Mouse (Mus musculus): Measurements from ENCODE around the gene Setd3.
"Not testable (repeated sequence)": the region's sequence is repeated elsewhere in the genome, so short reads cannot be mapped to it uniquely, and the experiment has no call there.

Setd3 gene

DNA sequence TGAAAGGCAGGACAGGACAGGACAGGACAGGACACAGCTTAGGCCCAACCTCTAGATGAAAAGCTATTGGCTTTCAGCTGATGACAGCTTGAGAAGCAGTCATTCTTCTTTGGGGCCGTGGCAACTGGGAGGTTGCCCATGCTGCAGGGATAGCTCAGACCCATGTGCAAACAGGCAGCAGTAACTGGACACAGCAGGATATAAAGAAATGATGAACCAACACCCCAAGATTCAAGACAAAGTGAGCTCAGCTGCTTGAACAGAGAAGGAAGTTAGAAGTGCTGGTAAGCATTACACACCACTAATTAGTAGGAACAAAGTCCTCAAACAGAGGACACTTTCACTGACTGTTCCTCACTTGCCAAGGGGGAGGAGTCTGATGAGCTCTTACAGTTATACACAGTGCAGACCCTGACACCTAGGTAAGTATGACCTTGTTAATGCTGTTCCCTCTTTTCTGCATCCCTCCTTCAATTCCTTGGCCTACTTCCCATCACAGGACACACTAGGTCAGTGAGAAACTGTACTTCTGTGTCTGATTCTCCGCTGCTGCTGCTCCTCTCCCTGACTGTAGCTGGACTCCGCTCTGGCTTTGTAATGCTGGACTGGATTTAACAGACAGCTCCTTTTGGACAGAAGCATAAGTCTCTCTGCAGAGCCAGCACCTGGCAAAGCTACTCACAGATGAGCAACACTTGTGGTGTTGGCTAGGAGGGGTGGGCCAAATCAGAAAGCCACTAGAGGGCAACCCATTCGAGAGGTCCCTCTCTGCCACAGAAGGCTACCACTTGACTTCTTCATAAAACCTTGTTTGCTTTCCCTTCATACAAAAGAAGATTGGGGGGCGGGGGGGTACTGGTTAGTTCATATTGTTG lies 35.3 kb downstream of the Setd3 start:
- no peak for DNase-seq (ENCODE audit: low read depth)

DNA sequence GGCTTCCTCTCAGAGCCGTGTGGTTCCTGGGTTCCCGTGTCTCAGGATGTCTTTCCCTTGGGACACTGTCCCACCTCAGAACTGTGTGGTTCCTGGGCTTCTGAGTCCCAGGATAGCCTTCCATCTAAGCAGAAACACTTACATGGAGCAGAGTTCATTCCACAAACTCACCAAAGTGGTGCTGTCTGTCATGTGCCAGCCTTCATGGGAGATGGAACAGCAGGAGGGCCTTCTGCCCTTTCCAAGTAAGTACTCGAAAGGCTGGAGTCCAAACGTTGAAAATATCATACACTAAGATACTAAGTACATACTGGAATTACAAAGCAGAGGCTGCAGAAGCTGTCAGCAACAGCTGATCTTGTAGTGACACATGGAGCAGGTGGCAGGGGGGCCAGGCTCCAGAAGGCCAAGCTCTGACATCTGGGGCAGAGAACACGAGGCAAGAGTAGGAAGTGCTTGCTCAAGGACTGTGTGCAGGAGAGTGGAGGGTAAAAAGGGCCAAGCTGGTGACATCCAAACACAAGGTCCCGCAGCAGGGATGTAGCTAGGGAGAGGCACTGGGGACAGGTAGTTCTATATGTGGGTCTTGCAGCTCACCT lies 43.4 kb downstream of the Setd3 start:
- DNase-seq (ENCODE audit: low read depth) = no peak

DNA sequence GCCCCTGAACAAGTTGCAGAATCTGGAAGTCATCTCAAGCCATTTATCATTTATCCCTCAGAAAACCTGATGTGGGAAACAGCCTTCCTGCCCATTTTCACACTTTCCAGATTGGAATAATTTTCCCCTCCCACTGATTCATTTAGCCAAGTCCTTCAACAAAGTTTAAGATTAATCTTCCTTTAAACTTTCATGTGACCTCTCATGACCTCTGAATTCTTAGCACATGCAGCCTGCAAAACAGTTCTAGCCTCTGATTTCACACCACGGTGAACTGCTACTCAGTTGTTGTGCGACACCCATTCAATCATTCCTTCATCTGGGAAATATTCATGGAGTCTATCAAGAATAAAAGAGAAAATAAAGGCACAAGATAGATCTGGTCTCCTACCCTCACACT lies 45.9 kb downstream of the Setd3 start:
- DNase-seq (ENCODE audit: low read depth) = no peak

DNA sequence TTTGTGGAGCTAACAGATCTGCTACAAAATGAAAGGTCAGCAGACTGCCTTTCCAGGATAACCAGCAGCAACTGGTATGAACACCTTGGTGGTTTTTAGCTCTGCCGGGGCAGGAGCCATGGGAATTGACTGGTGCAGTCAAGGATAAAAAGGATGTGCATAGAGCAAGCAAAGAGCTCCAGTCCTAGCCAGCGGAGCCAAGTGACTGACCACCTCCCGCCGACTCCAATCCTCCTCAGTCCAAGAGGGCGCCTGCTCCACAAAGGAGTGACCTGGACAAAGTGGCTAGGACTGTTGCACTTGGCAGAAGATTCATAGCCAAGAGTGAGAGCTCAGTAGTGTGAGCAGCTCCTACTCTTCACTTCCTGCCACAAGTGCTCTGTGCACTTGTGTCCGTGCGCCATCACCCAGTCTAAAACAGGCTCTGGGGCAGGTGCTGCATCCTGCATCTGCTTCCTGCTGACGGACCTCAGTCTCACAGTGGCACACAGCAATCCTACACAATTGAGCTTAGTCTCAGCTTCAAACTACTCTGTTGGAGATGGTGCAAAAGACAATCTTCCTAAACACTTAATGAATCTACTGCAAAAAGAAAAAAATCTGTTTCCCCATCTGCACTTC lies 46.6 kb downstream of the Setd3 start:
- peak; percentile 54 for DNase-seq (ENCODE audit: low read depth)

DNA sequence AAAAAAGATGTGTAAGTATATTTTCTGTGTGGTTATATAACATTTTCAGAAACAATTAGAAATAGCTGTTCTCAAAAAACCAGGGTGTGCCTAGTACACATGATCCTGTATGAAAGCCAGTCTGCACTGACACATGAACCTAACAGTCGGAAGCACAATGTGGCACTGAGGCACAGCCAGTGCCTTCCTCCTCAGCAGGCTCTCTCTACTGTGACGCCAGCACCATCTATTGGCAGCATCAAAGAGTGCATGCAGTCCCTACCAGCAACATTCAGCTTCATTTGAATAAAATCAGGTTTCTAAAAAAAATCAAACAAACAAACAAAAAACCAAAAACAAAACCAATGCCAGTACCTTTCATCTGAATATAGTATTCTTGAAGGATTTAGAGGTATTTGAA lies 57.8 kb downstream of the Setd3 start:
- peak; percentile 75 for DNase-seq (ENCODE audit: low read depth)

DNA sequence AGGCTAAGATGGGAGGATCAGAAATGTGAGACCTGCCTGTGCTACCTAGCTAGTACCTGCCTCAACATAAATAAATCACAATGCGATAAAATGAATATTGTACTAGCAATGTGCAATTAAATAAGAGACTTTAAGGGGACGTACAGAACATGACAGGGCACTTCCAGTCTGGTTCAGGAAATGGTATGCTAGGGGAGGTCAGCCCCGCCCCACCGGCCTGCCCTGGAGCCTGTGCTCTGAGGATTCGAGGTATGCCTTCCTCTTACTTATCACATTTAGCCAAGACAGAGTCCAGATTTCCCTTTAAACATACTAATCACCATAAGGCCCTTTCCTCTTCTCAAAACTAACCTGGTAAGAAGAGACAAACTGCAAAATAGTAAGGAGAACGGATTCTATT lies 58.7 kb downstream of the Setd3 start:
- peak; percentile 25 for DNase-seq (ENCODE audit: low read depth)

DNA sequence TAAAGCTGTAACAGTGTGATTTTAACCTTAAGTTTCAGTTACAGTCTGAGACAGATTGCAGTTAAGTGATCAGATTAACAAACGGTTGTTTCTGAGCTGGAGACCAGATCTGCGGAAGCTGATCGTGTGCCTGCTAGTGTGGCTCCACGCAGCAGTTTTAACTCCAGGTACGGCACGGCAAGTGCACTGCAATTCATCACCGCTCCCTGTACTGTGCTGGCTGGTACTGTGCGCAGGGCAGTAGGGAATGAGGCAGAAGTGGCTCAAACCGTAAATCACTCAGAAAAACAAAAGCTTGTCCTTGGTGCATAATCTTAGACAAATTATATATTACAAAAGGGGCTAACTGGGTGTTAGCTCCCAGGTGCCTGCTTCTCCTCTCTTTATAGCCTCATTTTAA lies 59.2 kb downstream of the Setd3 start:
- no peak for DNase-seq (ENCODE audit: low read depth)

DNA sequence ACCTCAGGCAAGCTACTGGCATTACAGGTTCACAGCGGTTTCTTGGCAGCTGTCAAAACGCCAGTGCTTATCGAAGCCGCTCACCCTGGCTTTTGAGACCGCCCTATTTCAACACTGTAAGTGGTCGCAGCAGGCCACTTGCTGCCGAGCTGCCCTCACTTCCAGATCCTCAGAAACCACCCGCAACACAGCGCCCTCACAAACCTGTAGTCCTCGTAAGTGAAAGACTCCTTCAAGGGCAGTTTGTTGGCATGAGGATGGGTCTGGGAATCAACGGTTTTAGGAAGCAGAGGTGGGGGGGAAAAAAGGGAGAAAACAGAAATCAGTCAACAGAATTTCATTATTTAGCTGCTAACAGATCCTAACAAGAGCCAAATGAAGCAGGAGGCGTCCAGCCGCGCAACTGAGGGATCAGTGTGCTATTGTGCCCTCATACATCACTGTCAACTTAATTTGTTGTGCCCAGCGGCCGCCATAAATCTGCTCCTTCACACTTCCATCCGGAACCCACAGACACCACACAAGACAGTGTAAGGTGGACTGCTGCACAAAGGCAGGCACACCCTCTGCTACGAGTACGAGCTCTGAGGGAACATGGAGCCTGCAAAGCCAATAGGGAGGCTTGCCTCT lies 60.1 kb downstream of the Setd3 start:
- no peak for DNase-seq (ENCODE audit: low read depth)

DNA sequence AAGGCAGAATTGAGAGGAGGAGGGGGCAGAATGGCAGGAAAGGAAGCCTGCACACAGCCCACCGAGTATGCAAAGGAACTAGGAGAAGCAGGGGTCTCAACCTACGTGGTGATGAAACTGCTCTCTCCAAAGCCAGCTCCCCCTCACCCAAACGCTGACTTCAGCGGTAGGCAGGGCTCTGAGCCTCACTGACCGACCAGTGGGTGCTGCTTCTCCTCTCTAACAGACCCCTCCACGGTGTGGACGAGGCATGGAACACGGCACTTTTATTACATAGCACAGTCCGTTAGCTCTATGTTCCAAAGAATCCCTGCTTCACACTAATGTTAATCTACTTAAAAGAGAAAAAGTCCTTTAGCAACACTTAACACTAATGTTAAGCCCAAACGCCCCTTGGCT lies 60.6 kb downstream of the Setd3 start:
- no peak for DNase-seq (ENCODE audit: low read depth)

DNA sequence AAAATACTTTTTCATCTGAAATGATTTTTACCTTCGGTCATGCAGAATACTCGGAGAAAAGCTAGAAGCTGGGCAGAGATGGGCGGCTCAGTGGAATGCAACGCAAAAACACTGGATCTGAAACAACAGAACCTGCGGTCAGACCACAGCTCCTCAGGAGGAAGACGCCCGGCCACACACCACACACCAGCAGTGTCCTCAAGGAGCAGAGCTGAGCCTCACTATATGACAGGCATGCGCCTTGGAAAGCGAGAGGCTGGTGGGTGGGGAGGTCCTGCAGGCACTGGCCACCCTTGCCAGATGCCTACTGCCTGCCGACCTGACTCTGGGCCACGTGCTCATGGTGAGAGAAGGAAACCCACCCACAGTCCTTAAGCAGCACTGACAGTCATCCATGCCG lies 67.9 kb downstream of the Setd3 start:
- DNase-seq (ENCODE audit: low read depth) = no peak

DNA sequence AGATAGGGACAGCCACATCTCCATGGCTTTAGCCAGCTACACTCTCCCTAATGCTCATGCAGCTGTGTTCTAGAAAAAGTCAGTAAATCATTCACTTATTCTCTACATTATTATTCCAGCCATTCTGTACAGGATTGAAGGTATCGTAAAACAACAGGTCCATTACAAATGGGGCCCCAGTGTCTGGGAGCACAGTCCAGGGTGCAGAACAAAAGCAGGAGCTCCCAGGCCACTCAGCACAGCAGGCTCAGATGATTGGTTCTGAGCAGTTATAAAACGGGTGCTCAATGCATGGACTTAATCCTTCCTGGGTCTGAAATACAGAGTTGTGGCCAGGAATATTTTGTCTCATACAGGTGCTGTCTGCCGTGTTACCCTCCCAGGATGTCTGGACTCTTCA lies 68.4 kb downstream of the Setd3 start:
- no peak for DNase-seq (ENCODE audit: low read depth)

DNA sequence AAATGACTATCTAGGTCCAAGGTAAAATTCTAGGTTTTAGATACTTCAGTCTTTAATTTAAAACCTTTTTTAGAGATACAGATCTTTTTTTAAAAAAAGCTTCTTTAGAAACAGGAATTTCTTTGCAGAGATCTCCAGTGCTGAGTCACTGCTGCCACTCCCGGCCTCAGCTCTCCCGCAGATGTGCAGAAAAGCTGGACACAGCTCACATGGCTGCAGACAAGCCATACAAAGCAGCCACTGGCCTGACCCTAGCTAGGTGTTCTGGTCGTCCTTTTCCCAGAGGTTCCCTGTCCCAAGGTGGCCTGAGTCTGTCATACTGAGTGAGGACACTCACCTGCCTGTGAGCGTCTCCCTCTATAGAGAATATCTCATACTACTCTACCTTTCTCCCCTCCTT lies 69.4 kb downstream of the Setd3 start:
- no peak for DNase-seq (ENCODE audit: low read depth)

DNA sequence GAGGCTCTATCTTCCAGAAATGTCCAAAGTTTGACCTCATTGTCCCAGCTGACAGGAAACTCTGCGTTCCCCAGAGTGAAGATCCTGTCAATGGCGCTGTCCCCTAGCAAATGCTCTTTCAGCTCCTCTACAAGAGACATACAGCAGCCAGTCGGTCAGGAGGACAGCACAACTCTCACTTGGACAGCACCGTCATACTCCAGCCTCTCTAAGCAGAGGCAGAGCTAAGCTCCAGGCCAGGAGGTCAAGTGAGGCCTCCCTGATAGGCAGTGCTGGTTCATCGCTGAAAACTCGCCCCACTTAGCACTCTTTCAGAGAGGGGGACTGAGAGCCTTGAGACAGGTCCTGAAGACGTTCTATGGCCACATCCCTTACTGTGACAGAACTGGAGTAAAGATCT lies 70.5 kb downstream of the Setd3 start:
- not testable (repeated sequence) for DNase-seq (ENCODE audit: low read depth)

DNA sequence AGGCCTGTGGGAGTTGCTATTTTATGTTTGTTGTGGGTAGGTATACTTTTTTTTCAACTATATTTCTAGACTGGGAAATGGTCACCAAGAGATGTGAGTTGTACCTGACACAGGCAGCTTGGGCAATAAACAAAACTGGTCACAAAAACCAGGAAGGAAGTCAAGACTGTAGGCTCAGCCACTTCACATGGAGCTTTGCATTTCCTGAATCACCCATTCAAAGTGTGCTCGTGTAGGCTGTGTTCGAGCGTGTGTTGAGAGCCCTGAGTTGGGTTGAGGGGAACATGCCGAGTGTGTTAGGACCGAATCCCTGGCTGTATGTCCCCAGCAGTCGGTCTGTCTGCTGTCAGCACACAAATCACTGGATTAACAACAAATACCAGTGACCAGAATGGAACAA lies 75.8 kb downstream of the Setd3 start:
- peak; percentile 28 for DNase-seq (ENCODE audit: low read depth)

DNA sequence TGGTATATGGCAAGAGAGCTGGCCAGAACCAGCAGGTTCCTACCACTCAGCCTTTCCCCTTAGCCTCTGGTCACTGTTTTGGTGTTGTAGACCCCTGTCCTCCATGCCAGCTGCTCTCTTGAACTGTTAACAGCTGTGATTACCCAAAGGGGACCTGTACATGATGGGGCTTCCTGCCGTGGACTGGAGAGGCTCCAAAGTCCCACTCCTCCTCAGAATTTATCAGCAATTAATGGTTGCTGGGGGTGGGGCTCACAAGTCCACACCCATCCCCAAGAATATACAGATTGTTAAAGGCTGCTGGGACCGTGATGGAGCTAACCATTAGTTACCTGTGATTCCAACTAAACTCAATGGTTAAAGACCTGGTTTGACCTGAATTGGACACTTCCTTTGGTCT lies 77.0 kb downstream of the Setd3 start:
- no peak for DNase-seq (ENCODE audit: low read depth)

DNA sequence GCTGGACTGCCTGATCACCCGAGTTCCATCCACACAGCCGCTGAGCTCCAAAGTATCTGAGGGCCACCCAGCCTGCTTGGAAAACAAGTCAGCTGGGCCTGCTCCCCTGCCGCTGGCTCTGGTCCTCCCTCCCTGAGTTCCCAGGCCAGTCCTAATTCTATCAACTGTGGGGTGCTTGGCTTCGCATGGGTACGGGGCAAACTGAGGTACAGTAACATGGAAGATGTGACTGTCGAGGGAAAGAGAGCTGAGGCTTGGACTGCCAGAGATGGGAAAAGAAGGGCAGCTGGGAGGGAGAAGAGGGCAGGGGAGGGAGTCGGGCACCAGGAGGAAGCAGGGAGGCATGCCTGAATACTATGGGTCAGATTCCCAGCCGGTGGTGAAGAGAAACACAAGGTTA lies 78.9 kb downstream of the Setd3 start:
- no peak for DNase-seq (ENCODE audit: low read depth)

DNA sequence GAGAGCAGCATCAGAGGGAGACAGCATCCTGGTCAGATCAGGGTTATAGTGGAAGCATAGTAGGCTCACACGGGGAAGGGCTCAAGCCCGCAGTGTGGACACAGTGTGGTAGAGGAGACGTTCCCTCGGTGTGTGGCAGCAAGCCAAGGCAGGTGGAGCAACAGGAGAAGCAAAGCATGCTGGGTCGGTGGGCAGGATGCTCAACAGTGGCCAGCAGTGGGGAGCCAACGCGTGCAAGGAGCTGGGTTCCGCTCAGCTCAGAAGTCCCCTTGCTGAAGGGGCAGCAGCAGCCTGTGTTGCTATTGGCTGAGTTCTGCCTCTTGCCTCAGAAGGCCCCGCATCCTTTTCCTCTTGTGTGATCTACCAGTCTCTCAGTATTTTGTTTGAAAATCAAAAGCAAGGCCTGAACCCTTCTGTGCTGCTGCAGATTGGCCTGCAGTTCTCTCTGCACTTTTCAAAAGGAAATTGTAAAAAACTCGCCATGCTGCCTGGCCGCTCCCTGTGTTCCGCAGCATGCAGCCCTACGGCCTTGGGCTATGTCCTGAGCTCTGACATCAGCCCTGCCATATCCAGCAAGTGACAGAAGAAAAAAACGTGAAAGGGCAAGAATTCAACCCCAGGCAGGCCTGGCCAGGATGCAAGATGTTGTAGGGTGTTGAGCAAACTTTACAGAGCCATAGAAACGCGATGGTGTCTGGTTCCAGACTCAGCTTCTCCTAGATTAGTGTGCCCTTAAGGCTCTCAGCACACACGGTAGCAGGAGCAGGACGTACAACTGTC lies 80.7 kb downstream of the Setd3 start:
- no peak for DNase-seq (ENCODE audit: low read depth)

DNA sequence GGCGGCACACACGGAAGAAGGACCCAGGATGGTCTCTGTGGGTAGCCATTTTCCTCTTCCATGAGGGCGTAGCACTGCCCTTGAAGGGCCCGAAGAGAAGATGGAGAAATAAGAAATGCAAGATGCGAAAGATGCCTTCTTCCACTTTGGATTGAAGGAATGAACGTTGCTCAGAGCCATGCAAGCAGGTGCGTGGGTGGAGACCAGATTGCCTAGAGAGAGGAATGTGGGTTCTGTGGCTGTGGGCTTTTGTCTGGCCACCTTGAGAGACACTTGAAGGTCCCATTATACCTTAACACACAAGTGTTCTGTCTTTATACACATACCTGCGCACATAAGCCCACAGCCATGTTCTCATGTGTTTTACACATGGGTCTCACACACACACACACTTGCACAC lies 81.5 kb downstream of the Setd3 start:
- no peak for DNase-seq (ENCODE audit: low read depth)

DNA sequence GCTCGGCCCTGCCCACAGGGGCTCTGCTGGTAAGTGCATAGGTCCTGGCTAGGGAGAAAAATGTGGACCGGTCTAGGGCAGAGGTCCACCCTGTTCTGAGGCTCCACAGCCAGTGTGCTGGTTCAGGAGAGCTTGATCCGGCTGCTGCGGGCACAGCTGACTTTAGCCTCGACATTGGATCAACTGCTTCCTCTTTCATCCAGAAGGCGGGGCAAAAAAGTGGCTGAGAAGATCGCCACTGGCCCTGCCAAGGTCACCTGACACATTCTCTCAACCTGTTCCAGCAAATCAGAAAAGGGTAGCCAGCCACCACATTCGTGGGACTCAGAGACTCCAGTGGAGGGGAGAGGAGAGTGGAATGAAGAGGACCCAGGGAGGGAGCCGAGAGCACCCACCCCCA lies 90.9 kb downstream of the Setd3 start:
- DNase-seq (ENCODE audit: low read depth) = no peak

DNA sequence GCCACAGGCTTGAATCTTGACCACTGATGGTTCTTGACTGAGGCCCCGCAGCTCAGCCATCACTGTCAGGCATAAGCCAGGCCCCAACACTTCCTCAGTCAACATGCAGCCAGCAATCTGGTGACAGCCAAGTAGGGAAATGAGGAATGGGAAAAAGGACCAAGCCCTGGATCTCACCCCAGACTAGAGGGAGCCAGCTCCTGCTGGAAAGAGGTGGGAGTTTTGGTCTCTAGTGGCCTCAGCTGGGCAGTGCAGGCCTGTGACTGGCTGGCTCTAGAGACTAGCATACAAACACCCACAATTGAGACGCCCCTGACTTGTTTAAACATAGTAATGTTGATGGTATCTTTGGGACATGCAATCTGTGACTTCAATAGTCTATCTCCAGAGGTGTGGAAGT lies 91.6 kb downstream of the Setd3 start:
- DNase-seq (ENCODE audit: low read depth) = no peak

DNA sequence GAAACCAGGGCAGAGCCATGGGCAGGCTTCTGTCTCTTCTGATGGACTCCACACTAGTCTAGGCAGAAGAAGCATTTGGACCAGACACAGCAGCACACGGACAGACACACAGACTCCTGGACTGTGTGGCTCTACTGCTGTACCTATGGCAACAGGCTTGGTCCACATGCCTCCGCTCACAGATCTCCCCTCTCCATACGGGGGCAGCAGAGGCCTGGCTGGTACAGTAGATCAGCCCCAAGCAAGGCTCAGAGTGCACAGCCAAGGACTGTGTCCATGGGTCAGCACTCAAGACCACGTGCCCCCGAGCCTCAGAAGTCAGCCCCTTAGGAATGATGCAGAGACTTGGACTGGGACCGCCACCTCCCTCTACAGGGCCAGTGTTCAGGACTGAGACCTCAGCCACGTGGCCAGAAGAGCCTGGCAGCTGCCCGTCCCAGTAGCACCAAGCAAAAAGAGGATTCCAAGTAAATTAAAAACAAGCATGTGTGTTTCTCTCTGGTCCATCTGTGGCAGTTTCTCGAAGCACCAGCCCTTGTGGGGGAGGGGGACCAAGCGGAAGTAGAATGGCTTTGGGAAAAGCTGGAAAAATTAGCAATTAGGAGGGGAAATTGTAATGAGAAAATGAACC lies 100.9 kb downstream of the Setd3 start:
- no peak for DNase-seq (ENCODE audit: low read depth)

DNA sequence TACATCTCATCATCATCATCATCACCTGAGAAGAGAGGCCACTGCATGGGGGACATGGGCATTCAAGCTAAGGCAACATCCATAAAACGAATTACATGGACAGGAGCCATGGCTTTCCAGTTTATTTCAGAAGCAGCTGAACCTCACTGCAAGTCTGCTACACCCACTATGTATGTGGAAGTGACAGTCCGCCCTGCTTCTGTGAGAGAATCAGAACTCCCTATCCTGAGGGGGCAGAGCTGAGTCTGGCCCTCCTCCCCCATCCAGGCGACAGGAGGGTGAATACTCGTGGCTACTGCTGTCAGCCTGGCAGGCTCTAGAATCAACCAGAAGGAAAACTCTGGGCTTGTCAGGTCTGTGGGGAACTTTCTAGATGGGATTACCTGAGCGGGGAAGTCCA lies 106.2 kb downstream of the Setd3 start:
- DNase-seq (ENCODE audit: low read depth) = no peak

Measured in 416B (cell line).